Mouse (Mus musculus): ENCODE data around the gene Ttc25. TPM values are rescaled to one million over a fixed set of nuclear protein-coding genes. Genes with fewer than 3 reads are reported as not detected.
"Not testable (repeated sequence)": the region's sequence is repeated elsewhere in the genome, so short reads cannot be mapped to it uniquely, and the experiment has no call there.

Ttc25 gene
- total RNA-seq, 2 experiments from 2014 or later: 0.32 to 0.86 TPM

GRCm38 (mm10) chr11:100567229-100567628 is 21.8 kb downstream of the Ttc25 start:
- DNase-seq (ENCODE audit: low spot score in 2 of 2): no peak
- intact Hi-C loops (cut with DNase I): no loop called here

GRCm38 (mm10) chr11:100567815-100568245 is 22.4 kb downstream of the Ttc25 start:
- no peak for DNase-seq (ENCODE audit: low spot score in 2 of 2)
- intact Hi-C loops (cut with DNase I): no loop called here

GRCm38 (mm10) chr11:100568692-100569091 is 23.3 kb downstream of the Ttc25 start:
- no peak for DNase-seq (ENCODE audit: low spot score in 2 of 2)
- intact Hi-C loops (cut with DNase I): no loop called here

GRCm38 (mm10) chr11:100569789-100570188 is 24.4 kb downstream of the Ttc25 start:
- intact Hi-C loops (cut with DNase I): loop anchor here (2.0 to 5.0 kb wide), 3 partner anchors 125 to 193 kb away; partner anchors contain the start of gene Hcrt
- DNase-seq (ENCODE audit: low spot score in 2 of 2): no peak

GRCm38 (mm10) chr11:100570430-100571201 is 25.2 kb downstream of the Ttc25 start:
- DNase-seq (ENCODE audit: low spot score in 2 of 2): peak; percentile 65 to 69
- intact Hi-C loops (cut with DNase I): loop anchor here (2.0 to 5.0 kb wide), 3 partner anchors 124 to 192 kb away; partner anchors contain the start of gene Hcrt

- peak; percentile 52 to 65 for DNase-seq (ENCODE audit: low spot score in 2 of 2)
- intact Hi-C loops (cut with DNase I): loop anchor here (2.0 to 5.0 kb wide), 3 partner anchors 124 to 191 kb away; partner anchors contain the start of gene Hcrt
These were observed 25.8 kb downstream of the Ttc25 start for GRCm38 (mm10) chr11:100571202-100571567.

- intact Hi-C loops (cut with DNase I): loop anchor here (5.0 kb wide), 1 partner anchor 188 kb away; the partner anchor contains the start of gene Hcrt
- DNase-seq (ENCODE audit: low spot score in 2 of 2): no peak
These were observed 28.8 kb downstream of the Ttc25 start for GRCm38 (mm10) chr11:100574188-100574587.

- intact Hi-C loops (cut with DNase I): loop anchor here (1.0 to 5.0 kb wide), 2 partner anchors 44 to 187 kb away; partner anchors contain the start of genes Hcrt and Nkiras2
These were observed 29.5 kb downstream of the Ttc25 start, which contains the start of gene Cnp for GRCm38 (mm10) chr11:100574708-100575483. Cnp (plus strand) TSS chr11:100574904.

GRCm38 (mm10) chr11:100575484-100575855 is 30.1 kb downstream of the Ttc25 start:
- DNase-seq (ENCODE audit: low spot score in 2 of 2): peak; percentile 32 to 40
- intact Hi-C loops (cut with DNase I): loop anchor here (1.0 kb wide), 1 partner anchor 44 kb away; the partner anchor contains the start of gene Nkiras2

More at GRCm38 (mm10) chr11:100574708-100575483, 29.5 kb downstream of the Ttc25 start, which contains the start of gene Cnp:
- DNase-seq (ENCODE audit: low spot score in 2 of 2): peak; percentile 60 to 68

GRCm38 (mm10) chr11:100576256-100576655 is 30.8 kb downstream of the Ttc25 start:
- intact Hi-C loops (cut with DNase I): no loop called here
- DNase-seq (ENCODE audit: low spot score in 2 of 2): no peak

GRCm38 (mm10) chr11:100577852-100578599 is 32.6 kb downstream of the Ttc25 start:
- intact Hi-C loops (cut with DNase I): no loop called here

GRCm38 (mm10) chr11:100579116-100579799 is 33.9 kb downstream of the Ttc25 start:
- no peak for DNase-seq (ENCODE audit: low spot score in 2 of 2)
- intact Hi-C loops (cut with DNase I): no loop called here

More at GRCm38 (mm10) chr11:100577852-100578599, 32.6 kb downstream of the Ttc25 start:
- DNase-seq (ENCODE audit: low spot score in 2 of 2): no peak

GRCm38 (mm10) chr11:100580275-100580674 is 34.9 kb downstream of the Ttc25 start:
- intact Hi-C loops (cut with DNase I): no loop called here
- no peak for DNase-seq (ENCODE audit: low spot score in 2 of 2)

- intact Hi-C loops (cut with DNase I): no loop called here
- DNase-seq (ENCODE audit: low spot score in 2 of 2): peak; percentile 31 to 48
These were observed 36.3 kb downstream of the Ttc25 start for GRCm38 (mm10) chr11:100581756-100582155.

GRCm38 (mm10) chr11:100582413-100582812 is 37.0 kb downstream of the Ttc25 start:
- intact Hi-C loops (cut with DNase I); DNase-seq (ENCODE audit: low spot score in 2 of 2): not testable (repeated sequence)

- DNase-seq (ENCODE audit: low spot score in 2 of 2): no peak
- intact Hi-C loops (cut with DNase I): no loop called here
These were observed 37.4 kb downstream of the Ttc25 start for GRCm38 (mm10) chr11:100582836-100583235.

GRCm38 (mm10) chr11:100584561-100584961 is 39.2 kb downstream of the Ttc25 start:
- DNase-seq (ENCODE audit: low spot score in 2 of 2): no peak
- intact Hi-C loops (cut with DNase I): no loop called here

GRCm38 (mm10) chr11:100585148-100585547 is 39.7 kb downstream of the Ttc25 start:
- DNase-seq (ENCODE audit: low spot score in 2 of 2): no peak
- intact Hi-C loops (cut with DNase I): no loop called here

- intact Hi-C loops (cut with DNase I): no loop called here
- DNase-seq (ENCODE audit: low spot score in 2 of 2): no peak
These were observed 43.1 kb downstream of the Ttc25 start for GRCm38 (mm10) chr11:100588462-100588861.
